Mouse (Mus musculus) limb, embryonic 15.5 days (tissue): Measurements from ENCODE around the gene Zfp853. TPM values are rescaled to one million over a fixed set of nuclear protein-coding genes. Genes with fewer than 3 reads are reported as not detected.

ENCODE experiments used
- ATAC-seq: fragments of 200-750 bp; cut with Nextera tagmentation; 2 replicates; pipeline ENCODE4 v1.8.0; 2017; ENCODE audit warnings: low read depth, moderate TSS enrichment; ENCODE audit not compliant: insufficient number of reproducible peaks, low FRiP score, low TSS enrichment
- H3K27ac ChIP-seq: fragments of 300-500 bp; sonication (generic); 2 replicates; pipeline ENCODE4 v1.5.1; 2015; ENCODE audit warnings: moderate library complexity, mild to moderate bottlenecking, inconsistent platforms
- H3K27me3 ChIP-seq: fragments of 300-500 bp; sonication (generic); 2 replicates; pipeline ENCODE4 v1.6.1; 2015; ENCODE audit warnings: inconsistent platforms
- H3K36me3 ChIP-seq: fragments of 300-500 bp; sonication (generic); 2 replicates; pipeline ENCODE4 v1.6.1; 2015; ENCODE audit warnings: inconsistent platforms
- H3K4me1 ChIP-seq: fragments of 300-500 bp; sonication (generic); 2 replicates; pipeline ENCODE4 v1.6.1; 2015; ENCODE audit warnings: inconsistent platforms
- H3K4me2 ChIP-seq: fragments of 300-500 bp; sonication (generic); 2 replicates; pipeline ENCODE4 v1.6.1; 2015; ENCODE audit warnings: mild to moderate bottlenecking, inconsistent platforms
- H3K4me3 ChIP-seq: fragments of 300-500 bp; sonication (generic); 2 replicates; pipeline ENCODE4 v1.5.1; 2015; ENCODE audit warnings: mild to moderate bottlenecking, inconsistent platforms
- H3K9ac ChIP-seq: fragments of 300-500 bp; sonication (generic); 2 replicates; pipeline ENCODE4 v1.6.1; 2015; ENCODE audit warnings: inconsistent platforms
- H3K9me3 ChIP-seq: fragments of 300-500 bp; sonication (generic); 2 replicates; pipeline ENCODE4 v1.6.1; 2016; ENCODE audit warnings: inconsistent platforms
- WGBS: fragments of 180-500 bp; shearing (Covaris S2); methylation state at CpG from one replicate; pipeline ENCODE4 v1.1.7; 2015; 5-methylcytosine and 5-hydroxymethylcytosine counted together
- polyA plus RNA-seq: library from polyadenylated mRNA; unstranded; fragments of >200 nt; fragmentation: Nextera tagmentation; extraction: Ambion mirVana; gene quantifications from 2 replicates; pipeline ENCODE4 v1.2.1, GENCODE M21; 2015

Zfp853 gene
- polyA plus RNA-seq, 1 experiment from 2014 or later = 0.18 TPM

DNA sequence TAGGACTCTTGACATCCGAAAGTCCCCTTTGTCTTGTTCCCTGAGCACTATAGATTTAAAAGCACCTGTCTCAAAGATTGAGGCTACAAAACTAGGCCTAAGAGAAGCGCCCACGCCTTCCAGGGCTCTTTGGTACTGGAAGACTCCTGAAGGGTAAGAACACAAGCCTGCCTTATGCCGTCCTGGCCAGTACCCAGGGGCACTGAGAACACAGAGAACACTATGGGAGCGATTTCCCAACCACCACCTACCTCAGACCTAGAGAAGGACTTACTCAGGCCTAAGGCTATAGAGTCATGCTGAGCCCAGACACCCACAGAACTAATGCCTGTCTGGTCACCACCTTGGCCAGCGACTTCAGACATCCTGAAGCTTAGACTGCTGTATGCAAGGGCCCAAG is 26.6 kb downstream of the Zfp853 start:
- Histone ChIP-seq H3K36me3 (peaks cover 30% of the 10 kb centered on the region), H3K27me3 (no peaks in the 10 kb centered on the region), H3K9ac (no peak overlapping the region), H3K4me1 (peaks cover 26% of the 10 kb centered on the region), H3K9me3 (no peaks in the 10 kb centered on the region), H3K27ac (no peak overlapping the region), H3K4me2 (no peak overlapping the region), H3K4me3 (no peak overlapping the region)
- ATAC-seq = no peak
- WGBS = 87% methylated on average over 6 of the region's 6 CpGs

DNA sequence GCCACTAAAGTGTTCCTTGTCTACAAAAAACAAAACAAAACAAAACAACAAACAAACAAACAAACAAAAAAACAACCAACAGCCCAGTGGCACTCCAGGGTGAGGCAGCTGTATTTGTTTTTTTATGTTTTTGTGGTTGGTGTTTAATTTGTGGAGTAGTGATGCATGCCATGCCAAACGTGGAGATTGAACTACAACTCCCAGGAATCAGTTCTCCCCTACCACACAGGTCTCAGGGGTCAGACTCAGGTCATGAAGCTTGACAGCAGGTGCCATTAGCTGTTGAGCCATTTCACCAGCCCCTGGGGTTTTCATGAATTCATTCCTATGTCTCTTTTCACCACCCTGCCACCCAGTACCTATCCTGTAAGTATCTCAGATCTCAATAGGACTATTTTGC is 28.0 kb downstream of the Zfp853 start:
- Histone ChIP-seq H3K4me1 (peaks cover 16% of the 10 kb centered on the region), H3K9me3 (no peaks in the 10 kb centered on the region), H3K27me3 (no peaks in the 10 kb centered on the region), H3K4me2 (no peak overlapping the region), H3K27ac (no peak overlapping the region), H3K9ac (no peak overlapping the region), H3K4me3 (no peak overlapping the region), H3K36me3 (peaks cover 42% of the 10 kb centered on the region)
- no peak for ATAC-seq
- WGBS = 61% methylated on average over 1 of the region's 1 CpGs

DNA sequence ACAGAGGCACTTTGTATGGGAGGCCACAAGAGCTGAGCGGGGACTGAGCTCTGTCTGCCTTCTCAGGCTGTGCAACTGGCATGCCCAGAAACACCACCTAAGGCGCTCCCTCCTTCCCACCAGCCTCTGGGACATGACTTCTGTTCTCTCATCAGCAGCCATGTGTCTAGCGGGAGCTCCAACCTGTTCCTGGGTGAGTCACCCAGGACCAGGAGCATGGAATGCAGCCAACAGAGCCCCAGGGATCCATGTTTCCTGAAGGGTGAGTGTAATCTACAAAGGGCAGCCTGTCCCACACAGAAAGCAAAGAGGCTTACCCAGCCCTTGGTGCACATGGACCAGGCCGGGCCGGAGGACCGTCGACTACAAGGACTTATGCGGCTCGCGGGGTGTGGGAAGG is 28.7 kb downstream of the Zfp853 start:
- no peak overlapping the region for H3K27ac ChIP-seq
- H3K4me3 ChIP-seq = no peak overlapping the region
- peaks cover 12% of the 10 kb centered on the region for H3K4me1 ChIP-seq
- H3K9me3 ChIP-seq = no peaks in the 10 kb centered on the region
- 92% methylated on average over 10 of the region's 10 CpGs for WGBS
- H3K9ac ChIP-seq = no peak overlapping the region
- no peaks in the 10 kb centered on the region for H3K27me3 ChIP-seq
- H3K4me2 ChIP-seq = no peak overlapping the region
- ATAC-seq = no peak
- peaks cover 49% of the 10 kb centered on the region for H3K36me3 ChIP-seq

DNA sequence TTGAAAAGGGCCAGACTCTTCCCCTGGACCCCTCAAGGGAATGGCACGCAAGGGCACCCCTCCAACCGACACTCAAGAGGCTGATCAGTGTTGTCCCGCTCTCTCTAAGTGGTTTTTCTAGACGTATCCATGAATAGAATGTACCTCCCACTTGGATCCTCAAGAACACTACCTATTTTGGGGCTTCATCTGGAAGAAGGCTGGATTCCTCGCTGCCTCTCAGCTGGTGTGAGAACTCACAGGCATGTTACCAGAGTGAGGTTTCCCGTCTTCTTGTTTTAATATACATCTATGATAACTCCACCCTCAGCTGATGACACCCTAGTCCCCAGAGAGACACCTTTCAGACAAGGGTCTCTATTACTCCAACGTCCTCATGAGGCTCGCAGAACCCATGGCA is 31.8 kb downstream of the Zfp853 start:
- 90% methylated on average over 8 of the region's 8 CpGs for WGBS
- Histone ChIP-seq H3K36me3 (peaks cover 57% of the 10 kb centered on the region), H3K9ac (no peak overlapping the region), H3K27me3 (peaks cover 19% of the 10 kb centered on the region), H3K9me3 (no peaks in the 10 kb centered on the region), H3K27ac (no peak overlapping the region), H3K4me1 (no peaks in the 10 kb centered on the region), H3K4me3 (no peak overlapping the region), H3K4me2 (no peak overlapping the region)
- ATAC-seq = no peak

DNA sequence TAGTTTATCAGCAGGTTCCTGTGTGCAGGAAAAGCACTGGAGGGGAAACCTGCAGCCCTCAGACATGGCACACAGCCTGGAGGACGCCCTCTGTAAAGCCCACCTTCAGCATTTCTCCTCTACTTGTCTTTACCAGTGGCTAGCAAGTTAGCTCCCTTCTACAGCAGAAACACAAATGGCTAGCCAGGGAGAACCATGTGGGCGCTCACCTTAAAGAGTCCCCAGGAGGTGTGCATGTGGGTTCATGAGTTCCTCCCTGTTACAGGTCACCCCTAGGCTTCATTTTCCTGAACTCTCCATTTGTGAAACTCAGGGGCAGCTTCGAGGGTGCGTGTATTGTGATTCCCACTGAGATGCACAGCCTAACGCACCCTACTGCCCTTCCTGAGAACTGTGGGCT is 37.6 kb downstream of the Zfp853 start:
- WGBS = 90% methylated on average over 5 of the region's 5 CpGs
- peaks cover 78% of the 10 kb centered on the region for H3K27me3 ChIP-seq
- H3K4me1 ChIP-seq = peaks cover 21% of the 10 kb centered on the region
- H3K4me3 ChIP-seq = no peak overlapping the region
- H3K9me3 ChIP-seq = no peaks in the 10 kb centered on the region
- H3K4me2 ChIP-seq = no peak overlapping the region
- H3K9ac ChIP-seq = no peak overlapping the region
- no peak for ATAC-seq
- H3K36me3 ChIP-seq = peaks cover 56% of the 10 kb centered on the region
- H3K27ac ChIP-seq = no peak overlapping the region

DNA sequence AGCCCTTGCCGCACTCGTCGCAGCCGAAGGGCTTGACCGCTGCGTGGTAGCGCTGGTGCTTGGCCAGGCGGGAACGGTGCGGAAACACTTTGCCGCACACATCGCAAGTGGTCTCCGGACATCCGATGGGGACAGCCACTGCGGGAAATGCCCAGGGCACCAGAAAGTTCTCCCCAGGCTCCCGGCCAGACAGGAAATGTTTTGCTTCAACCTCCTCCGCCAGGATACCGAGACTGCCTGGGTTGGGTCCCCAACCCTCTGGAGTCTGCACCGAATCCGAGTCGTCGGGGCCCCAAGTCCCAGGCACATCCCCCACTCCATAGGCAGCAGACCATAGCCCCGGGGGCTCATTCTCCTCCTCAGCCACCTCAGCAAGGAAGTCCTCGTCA is 38.3 kb downstream of the Zfp853 start:
- Histone ChIP-seq H3K27me3 (peaks cover 78% of the 10 kb centered on the region), H3K4me3 (no peak overlapping the region), H3K4me2 (no peak overlapping the region), H3K27ac (no peak overlapping the region), H3K4me1 (peaks cover 21% of the 10 kb centered on the region), H3K9me3 (no peaks in the 10 kb centered on the region), H3K9ac (no peak overlapping the region), H3K36me3 (peaks cover 49% of the 10 kb centered on the region)
- ATAC-seq = no peak
- WGBS = 37% methylated on average over 24 of the region's 24 CpGs

DNA sequence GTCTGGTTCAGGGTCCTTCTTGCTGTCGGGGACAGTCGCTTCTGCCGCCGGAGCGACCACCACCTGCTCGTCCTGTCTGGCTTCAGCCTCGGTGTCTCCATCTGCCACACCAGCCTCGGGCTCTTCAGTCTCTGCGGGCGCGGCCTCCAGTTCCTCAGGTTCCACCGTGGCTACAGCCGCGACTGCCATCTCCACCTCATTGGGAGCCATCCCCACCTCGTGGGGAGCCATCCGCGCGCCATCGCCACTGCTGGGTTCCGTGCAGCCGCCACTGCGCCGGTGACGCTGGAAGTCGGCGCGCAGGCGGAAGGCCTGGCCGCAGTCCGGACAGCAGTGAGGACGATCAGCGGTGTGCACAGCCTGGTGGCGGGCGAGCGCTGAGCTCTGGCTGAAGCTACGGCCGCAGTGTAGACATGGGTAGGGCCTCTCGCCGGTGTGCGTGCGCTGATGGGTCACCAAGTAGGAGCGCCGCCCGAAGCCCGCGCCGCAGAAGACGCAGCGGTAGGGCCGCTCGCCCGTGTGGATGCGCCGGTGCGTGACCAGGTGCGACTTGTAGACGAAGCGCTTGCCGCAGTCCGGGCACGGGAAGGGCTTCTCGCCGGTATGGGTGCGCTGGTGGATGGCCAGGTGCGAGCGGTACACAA is 38.8 kb downstream of the Zfp853 start:
- Histone ChIP-seq H3K4me1 (peaks cover 21% of the 10 kb centered on the region), H3K9ac (no peak overlapping the region), H3K27ac (no peak overlapping the region), H3K27me3 (peaks cover 78% of the 10 kb centered on the region), H3K9me3 (no peaks in the 10 kb centered on the region), H3K4me3 (peak overlapping the region; percentile 13), H3K36me3 (peaks cover 47% of the 10 kb centered on the region), H3K4me2 (peak overlapping the region; percentile 73; the same call in 1 of the 2 replicates)
- 25% methylated on average over 66 of the region's 66 CpGs for WGBS
- no peak for ATAC-seq

DNA sequence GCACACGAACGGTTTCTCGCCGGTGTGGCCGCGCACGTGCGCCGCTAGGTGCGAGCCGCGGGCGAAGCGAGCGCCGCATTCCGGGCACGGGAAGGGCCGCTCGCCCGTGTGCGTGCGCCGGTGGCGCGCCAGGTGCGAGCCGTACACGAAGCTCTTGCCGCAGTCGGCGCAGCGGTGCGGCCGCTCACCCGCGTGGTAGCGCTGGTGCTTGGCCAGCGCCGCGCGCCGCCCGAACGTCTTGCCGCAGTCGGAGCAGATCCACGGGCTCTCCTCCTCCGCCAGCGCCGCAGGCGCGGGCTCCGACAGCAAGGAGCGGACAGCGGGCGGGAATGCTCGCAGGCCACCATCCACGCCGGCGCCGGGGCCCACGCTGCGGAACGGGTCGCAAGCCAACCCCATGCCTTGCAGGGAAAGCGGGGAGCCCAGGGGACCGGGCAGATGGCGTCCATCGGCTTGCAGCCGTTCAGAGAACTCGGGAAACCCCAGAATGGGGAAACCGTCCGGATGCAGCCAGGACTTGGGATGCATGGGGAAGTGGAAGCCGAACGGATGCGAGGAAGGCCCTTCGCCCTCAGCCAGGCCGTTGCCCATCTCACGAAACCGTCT is 39.4 kb downstream of the Zfp853 start:
- H3K9ac ChIP-seq = no peak overlapping the region
- H3K9me3 ChIP-seq = no peaks in the 10 kb centered on the region
- H3K4me1 ChIP-seq = peaks cover 21% of the 10 kb centered on the region
- ATAC-seq = no peak
- peak overlapping the region; percentile 73 for H3K4me2 ChIP-seq
- 7% methylated on average over 71 of the region's 81 CpGs for WGBS
- H3K36me3 ChIP-seq = peaks cover 46% of the 10 kb centered on the region
- H3K27me3 ChIP-seq = peaks cover 78% of the 10 kb centered on the region
- no peak overlapping the region for H3K27ac ChIP-seq
- H3K4me3 ChIP-seq = peak overlapping the region; percentile 42

DNA sequence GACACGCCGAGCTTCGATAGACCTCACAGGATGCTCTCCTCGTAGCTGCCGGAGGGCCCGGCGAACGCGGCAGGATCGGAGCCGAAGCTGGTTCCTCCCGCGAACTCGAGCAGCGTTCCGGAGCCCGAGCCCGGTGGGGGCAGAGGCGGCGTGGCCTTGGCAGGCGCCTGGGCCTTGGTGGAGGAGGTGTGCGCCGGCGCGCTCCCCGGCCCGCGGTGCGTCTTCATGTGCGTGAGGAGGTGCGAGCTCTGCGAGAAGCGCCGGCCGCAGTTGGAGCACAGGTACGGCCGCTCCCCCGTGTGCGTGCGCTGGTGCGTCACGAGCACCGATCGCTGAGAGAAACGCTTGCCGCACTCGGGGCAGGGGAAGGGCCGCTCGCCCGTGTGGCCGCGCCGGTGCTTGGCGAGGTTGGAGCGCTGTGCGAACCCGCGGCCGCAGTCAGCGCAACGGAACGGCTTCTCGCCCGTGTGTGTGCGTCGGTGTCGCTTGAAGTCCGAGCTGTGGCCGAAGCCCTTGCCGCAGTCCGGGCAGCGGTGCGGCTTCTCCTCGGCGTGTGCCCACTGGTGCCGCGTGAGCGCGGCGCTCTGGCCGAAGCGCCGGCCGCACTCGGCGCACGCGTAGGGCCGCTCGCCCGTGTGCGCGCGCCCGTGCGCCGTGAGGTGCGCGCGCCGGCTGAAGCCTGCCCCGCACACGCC is 40.1 kb downstream of the Zfp853 start:
- ATAC-seq = no peak
- Histone ChIP-seq H3K4me3 (peak overlapping the region; percentile 42), H3K27me3 (peaks cover 74% of the 10 kb centered on the region), H3K9ac (no peak overlapping the region), H3K9me3 (no peaks in the 10 kb centered on the region), H3K27ac (no peak overlapping the region), H3K4me1 (peaks cover 21% of the 10 kb centered on the region), H3K36me3 (peaks cover 51% of the 10 kb centered on the region), H3K4me2 (peak overlapping the region; percentile 73)
- WGBS = 5% methylated on average over 103 of the region's 103 CpGs

DNA sequence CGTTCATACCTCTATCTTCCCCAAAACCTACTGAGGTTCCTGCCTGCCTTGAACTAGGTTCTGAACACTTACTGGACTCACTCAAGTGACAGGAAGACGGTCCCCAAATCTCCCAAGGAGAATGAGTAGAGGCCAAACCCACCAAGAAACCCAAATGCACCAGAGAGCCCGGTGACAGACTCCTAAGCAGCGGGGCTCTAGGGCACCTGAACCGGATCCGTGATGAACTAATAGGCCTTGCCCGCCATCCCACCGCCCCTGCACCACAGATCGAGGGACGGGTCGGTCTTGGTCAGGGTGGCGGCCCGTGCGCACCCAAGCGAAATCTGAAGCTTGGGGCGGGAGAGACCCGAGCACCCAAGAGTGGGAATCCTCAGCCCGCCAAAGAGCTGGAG is 40.6 kb downstream of the Zfp853 start:
- H3K9ac ChIP-seq = no peak overlapping the region
- WGBS = 34% methylated on average over 18 of the region's 18 CpGs
- peaks cover 21% of the 10 kb centered on the region for H3K4me1 ChIP-seq
- no peaks in the 10 kb centered on the region for H3K9me3 ChIP-seq
- H3K27me3 ChIP-seq = peaks cover 71% of the 10 kb centered on the region
- H3K36me3 ChIP-seq = peaks cover 57% of the 10 kb centered on the region
- ATAC-seq = no peak
- no peak overlapping the region for H3K27ac ChIP-seq
- peak overlapping the region; percentile 42; the same call in 1 of the 2 replicates for H3K4me3 ChIP-seq
- H3K4me2 ChIP-seq = peak overlapping the region; percentile 73

DNA sequence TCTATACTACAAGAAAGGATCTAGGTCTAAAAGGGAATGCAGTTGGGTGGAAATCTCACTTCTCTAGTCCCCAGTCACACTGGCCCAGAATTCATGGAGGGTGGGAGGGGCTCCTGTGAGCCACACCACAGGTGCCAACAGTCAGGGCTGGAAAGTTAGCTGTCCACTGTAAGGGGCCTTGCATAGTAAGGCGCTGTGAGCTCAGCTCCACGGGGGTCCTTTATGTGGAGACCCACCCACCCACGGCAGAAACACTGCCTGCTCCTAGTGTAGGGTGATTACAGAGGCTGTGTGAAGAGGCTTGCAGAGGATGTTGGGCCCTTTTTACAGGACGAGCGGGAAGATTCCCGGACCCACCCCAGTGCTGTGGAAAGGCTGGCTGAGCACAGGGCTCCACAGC is 41.4 kb downstream of the Zfp853 start:
- H3K4me3 ChIP-seq = no peak overlapping the region
- no peak overlapping the region for H3K9ac ChIP-seq
- 61% methylated on average over 6 of the region's 6 CpGs for WGBS
- no peak overlapping the region for H3K27ac ChIP-seq
- no peak overlapping the region for H3K4me2 ChIP-seq
- H3K4me1 ChIP-seq = peaks cover 21% of the 10 kb centered on the region
- no peak for ATAC-seq
- peaks cover 61% of the 10 kb centered on the region for H3K36me3 ChIP-seq
- H3K9me3 ChIP-seq = no peaks in the 10 kb centered on the region
- H3K27me3 ChIP-seq = peaks cover 63% of the 10 kb centered on the region

DNA sequence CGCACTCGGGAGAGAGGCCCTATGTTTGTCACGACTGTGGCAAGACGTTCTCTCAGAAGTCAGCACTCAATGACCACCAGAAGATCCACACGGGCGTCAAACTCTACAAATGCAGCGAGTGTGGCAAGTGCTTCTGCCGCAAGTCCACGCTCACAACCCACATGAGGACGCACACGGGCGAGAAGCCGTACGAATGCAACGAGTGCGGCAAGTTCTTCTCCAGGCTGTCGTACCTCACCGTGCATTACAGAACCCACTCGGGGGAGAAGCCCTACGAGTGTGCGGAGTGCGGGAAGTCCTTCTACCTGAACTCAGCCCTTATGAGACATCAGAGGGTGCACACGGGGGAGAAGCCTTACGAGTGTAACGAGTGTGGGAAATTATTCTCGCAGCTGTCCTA is 48.5 kb downstream of the Zfp853 start:
- Histone ChIP-seq H3K4me3 (no peak overlapping the region), H3K4me2 (no peak overlapping the region), H3K4me1 (no peaks in the 10 kb centered on the region), H3K36me3 (peaks cover 89% of the 10 kb centered on the region), H3K9me3 (no peaks in the 10 kb centered on the region), H3K9ac (no peak overlapping the region), H3K27me3 (no peaks in the 10 kb centered on the region), H3K27ac (no peak overlapping the region)
- ATAC-seq = no peak
- WGBS = 96% methylated on average over 26 of the region's 26 CpGs
